Mouse (Mus musculus) olfactory bulb, adult 2 months (tissue): ENCODE results near the gene B3galnt1.

Experiments
- CTCF ChIP-seq: fragments of 200-500 bp; IDR thresholded peaks from 2 replicates; pipeline ENCODE4 v1.5.1; 2012; ENCODE audit warnings: low read depth, mild to moderate bottlenecking, low read length, moderate library complexity; ENCODE audit not compliant: insufficient read depth
- POLR2A ChIP-seq: fragments of 200-500 bp; IDR thresholded peaks from 2 replicates; pipeline ENCODE4 v1.6.1; 2012; ENCODE audit warnings: mild to moderate bottlenecking, low read depth, low read length, moderate library complexity; ENCODE audit not compliant: insufficient read depth

DNA sequence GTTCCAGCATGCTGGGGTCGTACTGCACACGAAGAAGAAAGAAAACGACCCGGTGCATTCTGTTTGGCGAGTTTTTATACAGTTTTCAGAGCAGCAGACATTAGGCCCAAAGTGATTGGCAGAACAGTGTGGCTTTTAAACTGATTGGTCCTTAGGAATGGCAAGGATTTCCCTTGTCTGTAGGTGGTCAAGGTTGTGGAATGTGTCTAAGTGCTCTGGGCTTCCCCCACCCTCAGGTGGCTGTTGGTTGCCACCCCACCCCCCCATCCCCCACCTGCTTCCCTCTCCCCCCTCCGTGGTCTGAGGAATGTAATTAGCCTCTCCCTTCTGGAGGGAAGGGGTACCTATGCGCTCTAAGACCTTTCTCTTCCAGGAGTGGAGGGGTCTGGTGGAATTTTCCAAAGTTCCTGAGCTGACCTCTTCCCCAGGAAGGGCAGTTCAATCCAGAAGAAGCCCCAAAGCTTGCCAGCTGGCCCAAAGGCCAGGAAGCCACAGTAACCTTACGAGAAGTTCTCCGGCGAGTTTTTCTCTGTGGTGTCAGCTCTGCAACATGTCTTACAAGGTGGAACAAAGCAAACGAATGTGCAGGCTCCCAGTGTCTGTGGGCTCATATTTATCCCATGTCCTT, 28.3 kb upstream of the B3galnt1 start:
- TF ChIP-seq CTCF (no peak), POLR2A (no peak)
